Mouse (Mus musculus): ENCODE measurements around the gene D130043K22Rik. TPM values are rescaled to one million over a fixed set of nuclear protein-coding genes. Genes with fewer than 3 reads are reported as not detected.

Gene D130043K22Rik
- polyA plus RNA-seq, 1 experiment from 2014 or later: 1.6 TPM

DNA sequence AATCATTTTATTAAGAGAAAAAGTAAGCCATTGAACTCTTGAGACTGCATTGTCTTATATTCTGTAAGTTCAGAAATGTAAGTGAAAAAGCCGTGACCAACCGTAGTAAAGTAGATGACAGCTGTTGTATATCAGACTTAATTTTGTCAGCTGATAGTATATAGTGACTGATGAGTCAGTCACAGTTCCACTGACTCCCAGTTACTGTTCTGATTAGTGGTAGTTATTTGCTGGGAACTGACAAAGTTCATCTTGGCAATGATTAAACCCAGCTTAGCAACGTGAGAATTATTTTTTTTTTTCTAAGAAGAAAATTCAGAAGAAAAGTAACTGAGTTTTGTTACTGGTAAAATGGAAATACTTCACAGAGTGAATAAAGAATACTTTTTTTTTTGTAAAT, 3.2 kb upstream of the D130043K22Rik start:
- ATAC-seq (ENCODE audit: low read depth): no peak
- 76% methylated on average over 3 of the region's 3 CpGs for WGBS
- Histone ChIP-seq H3K9ac (ENCODE audit: low read depth, low read length) (no peak overlapping the region), H3K36me3 (ENCODE audit: control insufficient read depth, insufficient read depth, low read length) (peaks cover 34% of the 10 kb centered on the region), H3K4me1 (ENCODE audit: control insufficient read depth, insufficient read depth, low read length) (peaks cover 6% of the 10 kb centered on the region; the same call in 1 of the 2 replicates), H3K4me3 (ENCODE audit: low read depth, low read length) (no peak overlapping the region), H3K27me3 (replicated peaks; ENCODE audit: control insufficient read depth, insufficient read depth, low read length) (no peaks in the 10 kb centered on the region), H3K4me2 (ENCODE audit: low read depth, low read length) (no peak overlapping the region), H3K27ac (replicated peaks; ENCODE audit: low read depth, low read length) (no peak overlapping the region), H3K9me3 (ENCODE audit: control insufficient read depth, low read length) (no peaks in the 10 kb centered on the region)
- no peak for DNase-seq (ENCODE audit: low spot score)

DNA sequence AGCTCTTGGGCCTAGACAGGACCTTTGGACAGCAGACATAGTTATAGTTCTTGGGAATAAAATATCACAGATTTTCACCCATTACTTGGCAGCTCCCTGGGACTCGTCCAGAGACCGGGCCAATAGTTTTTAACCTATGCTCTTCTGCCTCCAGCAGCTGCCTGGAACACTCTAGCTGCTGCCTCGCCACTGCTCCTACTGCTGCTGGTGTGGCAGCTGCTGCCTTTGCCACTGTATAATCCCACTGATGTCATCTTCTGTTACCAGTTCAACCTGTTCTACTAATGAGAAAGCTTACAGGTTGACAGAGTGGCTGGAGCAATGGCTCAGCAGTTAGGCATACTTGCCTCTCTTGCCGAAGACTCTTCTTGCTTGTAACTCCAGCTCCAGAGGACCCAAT, 4.4 kb downstream of the D130043K22Rik start:
- peak; percentile 58 for DNase-seq (ENCODE audit: low spot score)
- Histone ChIP-seq H3K4me1 (ENCODE audit: control insufficient read depth, insufficient read depth, low read length) (peaks cover 6% of the 10 kb centered on the region; the same call in 1 of the 2 replicates), H3K4me3 (ENCODE audit: low read depth, low read length) (no peak overlapping the region), H3K27me3 (replicated peaks; ENCODE audit: control insufficient read depth, insufficient read depth, low read length) (no peaks in the 10 kb centered on the region), H3K9me3 (ENCODE audit: control insufficient read depth, low read length) (no peaks in the 10 kb centered on the region), H3K36me3 (ENCODE audit: control insufficient read depth, insufficient read depth, low read length) (no peaks in the 10 kb centered on the region), H3K4me2 (ENCODE audit: low read depth, low read length) (no peak overlapping the region), H3K27ac (replicated peaks; ENCODE audit: low read depth, low read length) (no peak overlapping the region), H3K9ac (ENCODE audit: low read depth, low read length) (no peak overlapping the region)
- ATAC-seq (ENCODE audit: low read depth): peak; percentile 84; the same call in 1 of the 2 replicates
- 61% methylated on average over 4 of the region's 4 CpGs for WGBS

DNA sequence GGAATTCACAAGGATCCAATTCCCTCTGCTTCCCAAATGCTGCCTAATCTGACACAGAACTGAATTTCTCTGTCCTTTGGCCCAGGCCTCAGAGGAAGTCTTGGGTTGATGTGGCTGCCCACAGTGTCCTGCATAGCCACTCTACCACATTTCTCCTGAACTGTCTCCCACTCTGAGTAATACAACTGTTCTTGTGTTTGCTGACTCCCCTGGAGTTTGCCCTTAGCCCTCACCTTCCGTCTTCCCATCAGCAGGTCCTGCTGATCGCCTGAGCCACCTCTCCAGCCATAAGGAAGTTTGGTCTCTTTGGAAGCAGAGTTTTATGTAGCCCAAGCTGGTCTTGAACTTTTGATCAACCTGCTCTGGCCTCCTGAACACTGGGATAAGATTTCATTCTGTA, 7.1 kb downstream of the D130043K22Rik start:
- Histone ChIP-seq H3K4me1 (ENCODE audit: control insufficient read depth, insufficient read depth, low read length) (no peaks in the 10 kb centered on the region), H3K4me3 (ENCODE audit: low read depth, low read length) (no peak overlapping the region), H3K27me3 (replicated peaks; ENCODE audit: control insufficient read depth, insufficient read depth, low read length) (no peaks in the 10 kb centered on the region), H3K36me3 (ENCODE audit: control insufficient read depth, insufficient read depth, low read length) (no peaks in the 10 kb centered on the region), H3K9me3 (ENCODE audit: control insufficient read depth, low read length) (no peaks in the 10 kb centered on the region), H3K27ac (replicated peaks; ENCODE audit: low read depth, low read length) (no peak overlapping the region), H3K4me2 (ENCODE audit: low read depth, low read length) (no peak overlapping the region), H3K9ac (ENCODE audit: low read depth, low read length) (no peak overlapping the region)
- WGBS: 74% methylated on average over 2 of the region's 2 CpGs
- DNase-seq (ENCODE audit: low spot score) (no peak), ATAC-seq (ENCODE audit: low read depth) (no peak)

DNA sequence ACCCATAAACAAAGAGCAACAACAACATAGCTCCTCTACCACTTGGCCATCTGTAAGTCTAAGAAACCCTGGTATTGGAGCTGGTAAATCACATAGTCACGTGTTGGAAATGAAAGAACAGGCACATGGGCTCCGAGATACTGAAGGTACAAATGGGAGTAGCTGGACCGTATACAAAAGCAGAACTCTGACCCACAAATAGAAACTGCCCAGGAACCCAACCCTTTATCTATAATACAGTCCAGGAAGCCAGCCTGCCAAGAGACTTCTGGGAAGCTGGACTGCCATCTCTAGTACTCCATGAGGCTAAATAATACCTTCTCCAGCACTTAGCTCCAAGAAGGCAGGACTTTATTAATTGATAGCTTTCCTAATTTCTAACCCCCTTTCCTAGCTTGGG, 7.6 kb downstream of the D130043K22Rik start:
- H3K4me2 ChIP-seq (ENCODE audit: low read depth, low read length): no peak overlapping the region
- 87% methylated on average over 3 of the region's 3 CpGs for WGBS
- ATAC-seq (ENCODE audit: low read depth): no peak

DNA sequence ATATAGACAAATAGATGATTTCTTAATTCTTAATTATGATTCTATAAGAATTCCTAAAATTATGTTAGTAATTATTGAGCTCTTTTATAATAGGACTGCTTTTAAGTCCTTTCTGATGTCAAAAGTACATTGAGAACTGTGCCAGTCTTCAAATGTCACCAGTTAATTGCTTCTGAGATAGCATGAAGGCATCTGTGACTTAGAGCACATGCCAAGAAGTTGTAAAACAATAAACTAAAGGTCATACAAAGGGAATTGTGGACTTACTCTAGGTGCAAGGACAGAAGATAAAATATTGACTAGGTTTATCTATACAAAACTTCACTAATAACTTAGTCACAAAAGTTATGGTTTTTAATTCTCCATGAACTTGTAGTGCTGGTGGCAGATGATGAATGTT, 14.2 kb downstream of the D130043K22Rik start:
- H3K36me3 ChIP-seq (ENCODE audit: control insufficient read depth, insufficient read depth, low read length): no peaks in the 10 kb centered on the region

More for the DNA sequence above, 7.6 kb downstream of the D130043K22Rik start:
- no peak for DNase-seq (ENCODE audit: low spot score)
- Histone ChIP-seq H3K27ac (replicated peaks; ENCODE audit: low read depth, low read length) (no peak overlapping the region), H3K36me3 (ENCODE audit: control insufficient read depth, insufficient read depth, low read length) (no peaks in the 10 kb centered on the region), H3K9ac (ENCODE audit: low read depth, low read length) (no peak overlapping the region), H3K4me3 (ENCODE audit: low read depth, low read length) (no peak overlapping the region), H3K27me3 (replicated peaks; ENCODE audit: control insufficient read depth, insufficient read depth, low read length) (no peaks in the 10 kb centered on the region), H3K4me1 (ENCODE audit: control insufficient read depth, insufficient read depth, low read length) (no peaks in the 10 kb centered on the region), H3K9me3 (ENCODE audit: control insufficient read depth, low read length) (no peaks in the 10 kb centered on the region)

DNA sequence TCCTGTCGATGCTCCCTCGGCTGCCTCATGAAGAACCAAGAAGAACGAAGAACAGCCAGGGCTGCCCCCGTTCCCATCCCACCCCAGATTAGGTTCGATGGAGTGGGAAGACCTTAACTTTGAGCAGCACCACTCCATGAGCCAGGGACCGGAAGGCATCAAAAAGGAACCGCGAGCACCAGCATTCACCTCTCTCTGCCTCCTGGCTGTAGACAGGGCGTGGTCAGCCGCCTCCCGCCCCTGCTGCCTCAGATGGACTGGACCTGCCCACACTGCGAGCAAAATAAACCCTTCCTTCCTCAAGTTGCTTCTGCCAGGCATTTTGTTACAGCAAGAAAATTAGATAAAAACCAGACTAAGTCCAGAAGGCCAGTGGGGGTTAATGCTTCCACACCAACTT, 16.1 kb downstream of the D130043K22Rik start:
- no peak for DNase-seq (ENCODE audit: low spot score)
- no peak for ATAC-seq (ENCODE audit: low read depth)
- Histone ChIP-seq H3K9ac (ENCODE audit: low read depth, low read length) (no peak overlapping the region), H3K4me1 (ENCODE audit: control insufficient read depth, insufficient read depth, low read length) (no peaks in the 10 kb centered on the region), H3K9me3 (ENCODE audit: control insufficient read depth, low read length) (no peaks in the 10 kb centered on the region), H3K27me3 (replicated peaks; ENCODE audit: control insufficient read depth, insufficient read depth, low read length) (no peaks in the 10 kb centered on the region), H3K4me3 (ENCODE audit: low read depth, low read length) (no peak overlapping the region), H3K36me3 (ENCODE audit: control insufficient read depth, insufficient read depth, low read length) (no peaks in the 10 kb centered on the region), H3K27ac (replicated peaks; ENCODE audit: low read depth, low read length) (no peak overlapping the region), H3K4me2 (ENCODE audit: low read depth, low read length) (no peak overlapping the region)
- 74% methylated on average over 12 of the region's 12 CpGs for WGBS

More for the DNA sequence above, 14.2 kb downstream of the D130043K22Rik start:
- H3K4me2 ChIP-seq (ENCODE audit: low read depth, low read length): no peak overlapping the region
- H3K4me3 ChIP-seq (ENCODE audit: low read depth, low read length): no peak overlapping the region
- DNase-seq (ENCODE audit: low spot score) (no peak), ATAC-seq (ENCODE audit: low read depth) (no peak)
- no peak overlapping the region for H3K9ac ChIP-seq (ENCODE audit: low read depth, low read length)
- H3K4me1 ChIP-seq (ENCODE audit: control insufficient read depth, insufficient read depth, low read length): no peaks in the 10 kb centered on the region
- H3K27ac ChIP-seq (replicated peaks; ENCODE audit: low read depth, low read length): no peak overlapping the region
- no peaks in the 10 kb centered on the region for H3K9me3 ChIP-seq (ENCODE audit: control insufficient read depth, low read length)
- H3K27me3 ChIP-seq (replicated peaks; ENCODE audit: control insufficient read depth, insufficient read depth, low read length): no peaks in the 10 kb centered on the region

DNA sequence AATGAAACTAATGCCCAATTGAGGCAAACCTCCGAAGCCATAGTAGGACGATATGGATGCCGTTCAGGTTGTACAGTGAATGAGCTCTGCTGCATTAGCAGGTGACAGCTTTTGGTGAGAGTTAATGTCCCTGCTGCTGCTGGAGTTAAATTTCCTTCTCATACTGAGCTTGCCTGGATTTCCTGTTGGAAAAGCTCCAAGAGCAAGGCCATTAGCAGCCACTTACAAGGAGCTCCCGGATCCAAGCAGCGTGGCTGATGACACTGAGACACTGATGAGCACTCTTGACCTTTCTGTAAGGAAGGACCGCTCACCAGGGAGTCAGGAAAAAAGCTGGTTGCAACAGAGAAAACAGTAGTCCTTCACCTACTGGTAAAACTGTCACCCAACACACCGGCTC, 17.1 kb downstream of the D130043K22Rik start:
- WGBS: 61% methylated on average over 7 of the region's 7 CpGs

DNA sequence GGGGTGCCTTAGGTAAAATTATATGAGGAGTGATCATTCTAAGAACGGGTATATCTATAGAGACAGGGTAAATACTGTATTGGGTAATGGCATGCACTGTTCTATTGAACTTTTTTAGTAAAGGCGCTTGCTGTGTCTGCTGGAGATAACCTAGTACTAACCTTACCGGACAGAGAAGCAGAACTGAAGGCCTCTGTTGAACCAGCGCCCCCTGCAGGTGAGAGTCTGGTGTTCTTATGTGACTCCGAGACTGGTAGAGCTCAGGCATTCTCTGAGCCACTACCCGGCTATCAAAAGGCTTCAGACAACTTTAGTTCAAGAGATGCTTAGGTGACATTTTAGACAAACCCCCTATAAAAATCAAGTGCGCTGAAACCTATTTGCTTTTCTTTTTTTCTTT, 17.6 kb downstream of the D130043K22Rik start:
- 61% methylated on average over 7 of the region's 7 CpGs for WGBS
- peak; percentile 6 for DNase-seq (ENCODE audit: low spot score)
- no peak; the same call in 1 of the 2 replicates for ATAC-seq (ENCODE audit: low read depth)
- Histone ChIP-seq H3K9me3 (ENCODE audit: control insufficient read depth, low read length) (no peaks in the 10 kb centered on the region), H3K9ac (ENCODE audit: low read depth, low read length) (no peak overlapping the region), H3K4me1 (ENCODE audit: control insufficient read depth, insufficient read depth, low read length) (no peaks in the 10 kb centered on the region), H3K27me3 (replicated peaks; ENCODE audit: control insufficient read depth, insufficient read depth, low read length) (no peaks in the 10 kb centered on the region), H3K4me3 (ENCODE audit: low read depth, low read length) (no peak overlapping the region), H3K27ac (replicated peaks; ENCODE audit: low read depth, low read length) (no peak overlapping the region), H3K36me3 (ENCODE audit: control insufficient read depth, insufficient read depth, low read length) (no peaks in the 10 kb centered on the region), H3K4me2 (ENCODE audit: low read depth, low read length) (no peak overlapping the region)

More for the DNA sequence above, 17.1 kb downstream of the D130043K22Rik start:
- Histone ChIP-seq H3K27ac (replicated peaks; ENCODE audit: low read depth, low read length) (no peak overlapping the region), H3K4me3 (ENCODE audit: low read depth, low read length) (no peak overlapping the region), H3K4me1 (ENCODE audit: control insufficient read depth, insufficient read depth, low read length) (no peaks in the 10 kb centered on the region), H3K9ac (ENCODE audit: low read depth, low read length) (no peak overlapping the region), H3K9me3 (ENCODE audit: control insufficient read depth, low read length) (no peaks in the 10 kb centered on the region), H3K27me3 (replicated peaks; ENCODE audit: control insufficient read depth, insufficient read depth, low read length) (no peaks in the 10 kb centered on the region), H3K4me2 (ENCODE audit: low read depth, low read length) (no peak overlapping the region), H3K36me3 (ENCODE audit: control insufficient read depth, insufficient read depth, low read length) (no peaks in the 10 kb centered on the region)
- DNase-seq (ENCODE audit: low spot score) (peak; percentile 51), ATAC-seq (ENCODE audit: low read depth) (no peak; the same call in 1 of the 2 replicates)
